Mouse (Mus musculus) gastrocnemius, postnatal 36 days (tissue): Measurements from ENCODE around the gene Eid3. TPM values are rescaled to one million over a fixed set of nuclear protein-coding genes. Genes with fewer than 3 reads are reported as not detected.
A peak's percentile ranks its signal among the peaks of the same experiment; 100 is the strongest.

ENCODE experiments used
- DNase-seq, 2 experiments: peaks; one replicate each; pipeline ENCODE4 v3.0.0; 2022
- intact Hi-C: fragments of 180-260 bp; cut with DNase I; formaldehyde crosslinking; loops from one replicate; pipeline ENCODE4 v1.15.1; 2025
- long read RNA-seq, 2 experiments: library from polyadenylated mRNA; stranded (forward); transcript quantifications; one replicate each; pipeline ENCODE4 v2.0.0; 2021
- total RNA-seq, 2 experiments: library from RNA; stranded (reverse); gene quantifications; 2 replicates each; pipeline ENCODE4 v1.2.3; 2021

The Eid3 gene
- 1 to 10 TPM in 1 of 2 experiments, under 1 TPM in 1; 0.84 to 1.3 TPM for total RNA-seq
- long read RNA-seq, experiment 1: 0 reads
- long read RNA-seq, experiment 2: 0 reads

GRCm38 (mm10) chr10:82866356-82866755 lies at the start of gene Eid3:
TSS of gene Eid3 (plus strand) at chr10:82866626.
- intact Hi-C loops: no loop called here
- DNase-seq: no peak

DNA sequence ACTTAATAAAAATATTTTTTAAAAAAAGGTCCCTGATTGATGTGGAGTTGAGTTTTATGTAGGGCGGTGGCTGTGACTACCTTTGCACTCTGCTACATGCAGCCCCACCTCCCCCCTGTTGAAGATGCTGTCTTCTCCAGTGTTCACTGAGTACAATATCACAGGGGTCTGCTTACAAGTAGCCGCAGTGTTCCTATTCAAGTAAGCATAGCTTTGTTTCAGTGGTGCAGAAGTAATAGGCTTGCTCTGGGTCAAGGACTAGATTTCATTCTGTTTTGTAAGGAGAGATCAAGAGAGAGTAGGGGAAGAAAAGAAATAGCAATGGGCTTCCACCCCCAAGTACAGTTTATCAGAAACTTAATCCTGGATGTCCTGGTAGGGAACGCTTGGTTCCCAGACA lies 48.9 kb upstream of the Eid3 start:
- no peak for DNase-seq
- intact Hi-C loops: no loop called here

- intact Hi-C loops: no loop called here
- no peak for DNase-seq
These were observed 48.5 kb upstream of the Eid3 start for GRCm38 (mm10) chr10:82817936-82818335.

GRCm38 (mm10) chr10:82818661-82819060 lies 47.8 kb upstream of the Eid3 start:
- intact Hi-C loops: no loop called here
- DNase-seq: no peak

GRCm38 (mm10) chr10:82823108-82823778 lies 43.2 kb upstream of the Eid3 start:
- no peak for DNase-seq
- intact Hi-C loops: no loop called here

- intact Hi-C loops: no loop called here
- no peak for DNase-seq
These were observed 42.6 kb upstream of the Eid3 start for GRCm38 (mm10) chr10:82823779-82824177.

DNA sequence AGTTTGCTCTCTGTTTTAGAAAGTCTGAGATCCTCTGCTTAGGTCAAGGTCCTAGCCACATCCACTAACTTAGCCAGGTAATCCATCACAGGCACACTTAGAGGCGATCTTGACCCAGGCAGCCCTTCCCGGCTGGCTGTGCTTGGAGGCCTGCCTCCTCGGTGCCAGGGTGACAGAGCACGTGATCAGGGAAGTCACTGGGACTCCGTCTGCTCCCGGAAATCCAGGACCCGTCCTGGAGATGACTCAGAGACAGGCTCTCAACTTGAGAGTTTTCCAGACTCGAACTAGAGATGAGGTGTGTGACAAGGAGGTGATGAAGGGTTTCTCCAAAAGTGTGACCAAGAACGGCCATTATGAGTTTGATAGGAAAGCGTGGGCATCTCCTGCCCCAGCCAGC lies 41.9 kb upstream of the Eid3 start:
- intact Hi-C loops: no loop called here
- no peak for DNase-seq

DNA sequence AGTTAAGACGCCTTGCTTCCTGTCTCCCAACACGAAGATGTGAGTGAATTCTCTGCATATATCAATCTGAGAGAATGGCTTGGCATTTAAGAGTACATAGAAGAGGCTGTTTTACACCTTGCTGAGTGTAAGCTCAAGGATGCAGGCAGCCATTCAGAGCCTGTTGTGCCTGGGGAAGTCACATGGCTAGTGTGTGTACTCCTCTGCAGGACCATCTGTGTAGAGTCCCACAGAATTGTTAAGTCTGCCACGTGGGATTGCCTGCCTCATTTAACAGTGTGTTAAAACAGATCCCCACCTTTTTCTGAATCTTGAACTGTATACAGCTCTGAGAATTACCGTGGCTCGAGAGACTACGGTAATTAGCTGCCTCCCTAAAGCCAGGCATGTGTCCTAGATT lies 39.9 kb upstream of the Eid3 start:
- intact Hi-C loops: no loop called here

DNA sequence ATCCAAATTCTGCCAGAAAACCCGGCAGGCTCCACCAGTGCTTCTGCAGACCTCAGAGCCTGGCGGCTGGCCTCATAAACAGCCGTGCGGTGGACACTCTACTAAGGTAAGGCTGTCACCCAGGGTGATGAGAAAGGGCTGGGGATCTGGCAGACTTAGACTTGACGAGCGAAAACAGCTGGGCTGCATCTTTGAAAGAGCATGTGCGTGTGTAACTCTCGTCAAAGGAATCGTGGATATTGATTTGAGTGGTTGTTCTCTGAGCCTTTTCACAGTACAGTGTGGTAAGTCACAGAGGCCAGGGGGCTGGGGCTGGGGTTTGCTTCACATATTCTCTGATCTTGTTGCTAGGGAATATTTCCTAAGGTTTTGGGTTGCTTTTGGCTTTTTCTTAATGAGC lies 32.5 kb upstream of the Eid3 start, which contains the start of gene Txnrd1:
Gene Txnrd1, plus strand, starts transcription at position 26 of the 400 bp plus-strand sequence.
- intact Hi-C loops: no loop called here
- no peak for DNase-seq

More for the DNA sequence above, 39.9 kb upstream of the Eid3 start:
- no peak for DNase-seq

DNA sequence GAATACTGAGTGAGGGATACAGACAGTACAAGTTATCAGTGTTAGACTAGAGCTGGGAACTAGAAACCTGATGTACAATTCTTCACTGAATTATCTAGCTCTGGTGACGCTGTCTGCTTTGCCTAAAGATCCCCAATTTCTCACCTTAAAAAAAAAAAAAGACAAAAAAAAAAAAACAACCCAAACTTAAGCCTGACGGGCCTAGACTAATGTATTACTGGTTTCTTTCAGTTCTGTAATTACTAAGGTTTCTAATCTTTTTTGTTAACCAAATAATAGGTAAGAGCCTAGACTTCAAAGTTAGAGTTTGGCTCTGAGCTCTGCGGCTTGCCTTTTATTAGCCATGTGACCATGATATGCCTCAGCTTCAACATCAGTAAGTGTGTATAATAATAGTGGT lies 30.5 kb upstream of the Eid3 start:
- intact Hi-C loops: no loop called here
- DNase-seq: no peak

DNA sequence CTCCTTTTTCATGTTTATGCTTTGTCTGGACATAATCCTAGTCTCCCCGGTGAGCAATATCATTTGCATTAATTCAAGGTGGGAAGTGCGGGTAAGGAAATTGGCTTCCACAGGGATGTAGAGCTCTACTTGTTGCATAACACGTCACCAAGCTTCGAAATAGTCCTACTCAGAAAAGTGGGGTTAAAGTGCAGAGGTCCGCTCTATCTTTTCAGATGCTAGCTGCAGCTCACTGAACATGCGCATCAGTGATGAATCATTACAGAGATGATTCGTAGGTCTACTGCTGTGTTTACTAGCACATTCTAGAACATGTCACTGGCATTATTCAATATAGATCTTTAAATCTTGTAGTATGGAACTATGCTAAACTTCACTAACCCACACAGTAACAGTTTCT lies 28.0 kb upstream of the Eid3 start:
- intact Hi-C loops: no loop called here
- no peak for DNase-seq

- DNase-seq: no peak
- intact Hi-C loops: no loop called here
These were observed 22.3 kb upstream of the Eid3 start for GRCm38 (mm10) chr10:82844090-82844489.

DNA sequence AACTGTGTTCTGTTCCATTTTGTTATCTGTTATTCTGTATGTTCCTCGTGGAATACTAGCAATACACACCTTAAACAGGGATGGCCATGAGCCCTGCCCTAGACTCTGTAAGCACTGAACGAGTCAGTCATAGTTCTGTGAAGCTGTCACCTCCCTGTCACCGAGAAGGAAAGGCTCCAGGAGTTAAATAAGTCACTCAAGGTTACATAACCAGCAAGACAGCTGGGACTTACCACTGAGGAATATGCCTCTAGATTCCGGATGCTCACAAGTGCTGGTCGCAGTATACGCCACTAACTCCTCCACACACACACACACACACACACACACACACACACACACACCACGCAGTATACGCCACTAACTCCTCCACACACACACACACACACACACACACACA lies 21.7 kb upstream of the Eid3 start:
- intact Hi-C loops: no loop called here
- no peak for DNase-seq

DNA sequence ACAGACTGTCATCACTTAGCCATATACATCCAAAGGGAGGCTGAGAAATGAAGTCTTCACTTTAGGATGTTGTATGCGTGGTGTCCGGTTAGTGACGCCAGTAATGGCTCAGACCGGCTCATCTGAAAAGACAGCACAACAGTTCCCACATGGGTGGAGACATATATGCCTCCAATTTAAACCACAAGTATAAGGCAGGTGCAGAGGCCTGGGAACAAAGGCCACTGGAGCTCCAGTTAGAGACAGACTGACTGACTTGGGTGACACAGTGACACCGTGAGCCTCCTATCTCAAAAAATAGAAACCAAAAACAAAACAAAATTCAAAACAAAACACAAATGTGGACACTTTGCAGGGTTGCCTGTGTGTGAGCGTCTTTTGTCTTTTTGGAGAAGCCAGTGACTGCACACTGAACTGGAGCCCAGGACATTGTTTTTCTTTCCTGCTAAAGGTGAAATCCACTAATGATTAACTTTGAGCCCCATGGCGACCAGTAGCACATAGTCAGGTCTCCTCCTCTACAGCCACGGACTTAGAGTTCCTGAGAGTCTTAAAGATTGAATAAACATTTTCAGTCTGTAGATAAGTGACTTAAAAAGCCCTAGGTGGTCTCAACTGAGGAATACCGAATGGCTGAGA lies 18.5 kb upstream of the Eid3 start:
- DNase-seq: no peak
- intact Hi-C loops: no loop called here

GRCm38 (mm10) chr10:82849686-82850353 lies 16.6 kb upstream of the Eid3 start:
- intact Hi-C loops: no loop called here
- DNase-seq: no peak

- intact Hi-C loops: no loop called here
- DNase-seq: no peak
These were observed 16.1 kb upstream of the Eid3 start for GRCm38 (mm10) chr10:82850354-82850752.

- no peak for DNase-seq
- intact Hi-C loops: no loop called here
These were observed 14.7 kb upstream of the Eid3 start for GRCm38 (mm10) chr10:82851751-82852150.

DNA sequence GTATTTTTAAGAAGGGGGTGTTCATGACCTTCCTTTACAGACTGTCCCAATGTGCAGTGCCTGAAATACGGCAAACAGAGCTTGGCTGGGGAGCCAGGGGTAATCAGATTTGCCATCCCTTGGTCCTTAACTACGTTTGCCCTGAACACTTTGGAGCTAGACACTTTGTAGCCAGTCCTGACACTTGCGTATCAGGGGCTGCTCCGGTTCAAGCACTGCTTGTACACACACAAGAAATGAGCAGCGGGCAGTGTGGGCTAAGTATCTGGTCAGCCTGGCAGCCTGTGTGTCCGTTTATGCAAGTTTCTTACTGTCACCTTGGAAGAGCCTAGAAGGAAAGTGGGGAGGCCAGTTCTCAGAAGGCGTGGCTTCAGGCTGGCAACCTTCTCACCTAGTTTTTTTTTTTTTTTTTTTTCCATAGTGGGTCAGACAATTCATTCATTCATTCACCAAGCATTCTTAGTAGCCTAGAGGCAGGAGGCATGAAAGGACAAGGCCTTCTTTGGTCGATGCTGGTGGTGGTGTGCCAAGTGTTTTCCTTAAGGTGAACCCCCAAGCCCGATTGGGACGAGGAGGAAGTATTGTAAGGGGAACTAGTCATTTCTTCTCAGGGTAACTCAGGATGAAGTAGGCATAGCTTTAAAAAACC lies 8.3 kb upstream of the Eid3 start:
- no peak for DNase-seq
- intact Hi-C loops: loop anchor here (5.0 kb wide), 1 partner anchor 46 kb away; no protein-coding TSS in a partner anchor

DNA sequence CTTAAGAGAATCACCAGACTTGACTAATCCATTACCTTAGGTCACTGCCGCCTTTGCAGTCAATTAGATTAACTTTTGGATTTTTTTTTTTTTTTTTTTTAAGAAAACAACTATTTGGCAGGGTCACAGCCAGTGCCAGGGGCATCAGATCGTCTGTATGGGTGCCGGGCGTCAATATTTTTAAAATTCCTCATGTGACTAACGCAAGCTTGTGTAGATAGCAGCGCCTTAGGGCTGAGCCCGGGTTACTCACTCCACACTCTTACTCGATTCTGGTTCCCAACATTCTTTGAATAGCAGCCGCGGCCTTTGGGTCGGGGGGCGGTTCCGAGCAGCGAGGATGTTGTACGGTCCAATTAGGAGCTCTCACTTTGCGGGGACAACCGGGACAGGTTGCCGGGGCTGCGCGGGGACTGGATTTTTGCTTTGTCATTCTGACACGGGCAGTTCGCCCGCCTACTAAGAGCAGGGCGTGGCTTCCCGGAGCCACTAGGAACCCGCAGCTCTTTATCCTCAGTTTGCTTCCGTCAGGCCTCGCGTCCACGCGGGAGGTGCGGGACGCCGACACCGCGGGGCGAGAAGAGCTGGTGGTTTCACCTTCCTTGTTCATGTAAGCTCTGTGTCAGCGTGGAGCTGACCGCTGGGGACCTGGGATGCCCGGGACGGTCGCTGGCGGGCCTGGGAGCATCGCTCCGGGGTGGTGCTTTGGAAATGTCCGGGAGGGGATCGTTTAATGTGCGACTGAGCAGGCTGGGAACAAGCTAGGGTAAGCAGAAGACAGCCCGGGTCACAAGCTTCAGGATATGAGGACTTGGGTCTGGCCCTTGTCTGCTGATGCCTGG lies 7.5 kb upstream of the Eid3 start:
- intact Hi-C loops: loop anchor here (5.0 kb wide), 1 partner anchor 47 kb away; no protein-coding TSS in a partner anchor
- DNase-seq: peak; percentile 87 to 88

DNA sequence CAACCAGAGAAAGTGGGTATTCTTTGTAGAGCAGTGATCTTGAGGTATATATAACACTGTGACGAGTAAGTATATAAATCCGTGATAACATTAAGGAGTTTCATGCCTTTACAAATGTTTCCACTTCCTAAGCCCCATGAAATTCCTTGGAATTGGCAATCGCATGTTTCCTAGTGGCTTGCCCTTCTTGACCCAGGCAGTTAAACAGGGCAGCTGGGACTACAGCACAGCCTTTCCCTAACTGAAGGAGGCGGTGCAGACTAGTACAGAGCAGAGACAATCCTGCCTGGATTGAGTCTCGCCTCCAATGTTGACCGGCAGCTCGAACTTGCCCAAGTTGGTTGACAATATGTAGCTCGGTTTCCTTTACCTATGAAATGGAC lies 6.9 kb upstream of the Eid3 start:
- intact Hi-C loops: loop anchor here (5.0 kb wide), 1 partner anchor 47 kb away; no protein-coding TSS in a partner anchor
- DNase-seq: no peak
